Mouse (Mus musculus): ENCODE results near the gene Birc2.

DNA sequence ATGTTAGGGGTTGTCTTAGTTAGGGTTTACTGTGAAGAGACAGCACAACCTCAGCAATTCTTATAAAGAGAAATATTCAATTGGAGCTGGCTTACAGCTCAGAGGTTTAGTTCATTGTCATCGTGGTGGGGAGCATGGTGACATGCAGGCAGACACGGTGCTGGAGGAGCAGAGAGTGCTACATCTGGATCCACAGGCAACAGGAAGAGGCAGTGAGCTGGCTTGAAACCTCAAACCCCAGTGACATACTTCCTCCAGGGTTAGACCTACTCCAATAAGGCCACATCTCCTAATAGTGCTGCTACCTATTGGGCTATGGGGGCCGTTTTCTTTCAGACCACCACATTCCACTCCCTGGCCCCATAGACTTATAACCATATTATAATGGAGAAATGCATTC lies 60.9 kb downstream of the Birc2 start:
- TF ChIP-seq POLR2A (IDR thresholded peaks at IDR 0.05; ENCODE audit: borderline replicate concordance, extremely low read depth, low read depth, low read length) (no peak), CTCF (IDR thresholded peaks at IDR 0.05; ENCODE audit: insufficient read depth, low read length) (no peak)

Data from lung, adult 2 months (tissue).